Mouse (Mus musculus) thymus, adult 2 months (tissue): ENCODE results near the gene Zfp719.

Experiments used
- CTCF ChIP-seq: fragments of 200-500 bp; IDR thresholded peaks from 2 replicates; pipeline ENCODE4 v1.5.1; 2012; ENCODE audit warnings: mild to moderate bottlenecking, control low read depth, low read length, moderate library complexity, borderline replicate concordance; ENCODE audit not compliant: control insufficient read depth, poor library complexity, insufficient read depth; ENCODE audit errors: extremely low read depth
- POLR2A ChIP-seq: fragments of 200-500 bp; IDR thresholded peaks from 2 replicates; pipeline ENCODE4 v1.6.1; 2012; ENCODE audit warnings: mild to moderate bottlenecking, low read length, control low read depth, moderate library complexity; ENCODE audit not compliant: control insufficient read depth, poor library complexity, insufficient read depth; ENCODE audit errors: extremely low read depth

GRCm38 (mm10) chr7:43579440-43580171, at the start of gene Zfp719:
- TF ChIP-seq CTCF (no peak), POLR2A (peak; percentile 58; the same call in 1 of the 2 replicates)
